ENCODE assay signal across 9 mouse cellular contexts in the genomic region with DNA sequence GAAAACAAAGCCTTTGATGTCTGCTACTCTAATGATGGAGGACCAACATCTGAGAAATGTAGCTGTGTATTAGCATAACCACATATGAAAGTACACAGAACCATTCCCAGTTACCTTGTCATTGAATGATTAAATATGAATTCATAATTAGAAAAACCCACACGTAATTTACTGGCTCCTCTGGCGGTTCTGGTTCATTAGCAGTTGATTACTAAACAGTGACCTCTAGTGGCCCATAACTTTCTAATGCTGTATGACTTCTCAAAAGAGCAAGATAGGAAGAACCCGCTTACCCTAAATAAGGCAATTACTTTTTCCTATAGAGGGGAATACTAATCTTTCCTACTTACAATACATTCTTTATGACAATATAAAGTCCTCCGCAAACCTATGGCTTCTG.
DNase-seq lines count a peak whose midpoint lies in the region; ATAC-seq and TF ChIP-seq lines count a peak whose summit lies in the region.
"Had no signal": no experiment of that assay in that cellular context is flagged by ENCODE, and none has a peak within 500 bp of the region (broad histone marks: within the 10 kb centered on the region; RNA-seq: fewer than 3 reads in every experiment).

No protein-coding gene starts in this region.

- no peak for ATAC-seq in forebrain, embryonic 14.5 days
- peak; percentile 80 for ATAC-seq in megakaryocyte progenitor cell, adult 5-6 weeks (replicated peaks; ENCODE audit: poor library complexity)

- DNase-seq in forebrain, embryonic 14.5 days (ENCODE audit: low spot score), result peak; percentile 82
- no peak for DNase-seq in forebrain, embryonic 10.5 days (ENCODE audit: extremely low spot score, low spot score)
- DNase-seq in left cerebral cortex, adult 2 months (ENCODE audit: extremely low spot score in 1 of 2, low spot score in 2 of 2), result no peak
- no peak for DNase-seq in left cerebral cortex, postnatal 36 days (ENCODE audit: low spot score in 2 of 2)
- DNase-seq in ZHBTc4 (ENCODE audit: low read depth, low spot score), result peak; percentile 20
- DNase-seq in right cerebral cortex, postnatal 14 days, result no peak
- no peak for DNase-seq in urinary bladder, postnatal 14 days (ENCODE audit: low spot score)

- no peaks in the 10 kb centered on the region for H3K36me3 ChIP-seq in forebrain, embryonic 14.5 days (ENCODE audit: control insufficient read depth, insufficient read depth, low read length)
- no peaks in the 10 kb centered on the region for H3K36me3 ChIP-seq in forebrain, embryonic 10.5 days (replicated peaks)
- H3K36me3 ChIP-seq: liver, embryonic 15.5 days had no signal

- peak; percentile 68 for TF ChIP-seq CTCF in left cerebral cortex, adult 2 months (IDR thresholded peaks at IDR 0.05)

- intact Hi-C loops in left cerebral cortex, adult 2 months (cut with DNase I), result loop anchor here (1.0 to 5.0 kb wide), 4 partner anchors 271 to 1405 kb away; no protein-coding TSS in a partner anchor
- intact Hi-C loops in left cerebral cortex, postnatal 36 days (cut with DNase I), result loop anchor here (2.0 to 5.0 kb wide), 2 partner anchors 270 to 306 kb away; no protein-coding TSS in a partner anchor

- no peaks in the 10 kb centered on the region for H3K9me3 ChIP-seq in forebrain, embryonic 14.5 days (replicated peaks; ENCODE audit: control insufficient read depth, low read length)
- no peaks in the 10 kb centered on the region for H3K9me3 ChIP-seq in forebrain, embryonic 10.5 days
- H3K9me3 ChIP-seq: liver, embryonic 15.5 days had no signal

- no peak overlapping the region for H3K27ac ChIP-seq in forebrain, embryonic 14.5 days (ENCODE audit: low read depth, low read length)
- H3K27ac ChIP-seq in forebrain, embryonic 10.5 days, result no peak overlapping the region
- no peak overlapping the region for H3K27ac ChIP-seq in left cerebral cortex, adult 2 months
- H3K27ac ChIP-seq: liver, embryonic 15.5 days had no signal

- no peak overlapping the region for H3K9ac ChIP-seq in forebrain, embryonic 14.5 days (ENCODE audit: low read length)
- H3K9ac ChIP-seq: liver, embryonic 15.5 days had no signal

- WGBS in forebrain, embryonic 14.5 days, result 25% methylated on average over 4 of the region's 4 CpGs
- 37% methylated on average over 4 of the region's 4 CpGs for WGBS in forebrain, embryonic 10.5 days

- H3K4me1 ChIP-seq in forebrain, embryonic 14.5 days (ENCODE audit: control insufficient read depth, insufficient read depth, low read length), result no peaks in the 10 kb centered on the region
- H3K4me1 ChIP-seq in forebrain, embryonic 10.5 days, result no peaks in the 10 kb centered on the region
- H3K4me1 ChIP-seq: liver, embryonic 15.5 days had no signal

- H3K4me2 ChIP-seq in forebrain, embryonic 14.5 days (ENCODE audit: low read length), result no peak overlapping the region
- H3K4me2 ChIP-seq: liver, embryonic 15.5 days had no signal

- no peak overlapping the region for H3K4me3 ChIP-seq in forebrain, embryonic 14.5 days (ENCODE audit: low read depth, low read length)
- no peak overlapping the region for H3K4me3 ChIP-seq in forebrain, embryonic 10.5 days
- no peak overlapping the region for H3K4me3 ChIP-seq in left cerebral cortex, adult 2 months
- H3K4me3 ChIP-seq: liver, embryonic 15.5 days had no signal

- H3K27me3 ChIP-seq in forebrain, embryonic 14.5 days (replicated peaks; ENCODE audit: control insufficient read depth, insufficient read depth, low read length), result no peaks in the 10 kb centered on the region
- H3K27me3 ChIP-seq in forebrain, embryonic 10.5 days (ENCODE audit: poor library complexity, severe bottlenecking), result no peaks in the 10 kb centered on the region
- H3K27me3 ChIP-seq: liver, embryonic 15.5 days had no signal

Comparison
In these comparisons a context has a peak if more than half of its experiments do, and no peak if none do; other contexts are left out.
1. DNase-seq: peak in forebrain, embryonic 14.5 days (single experiment) and ZHBTc4 (single experiment); none in forebrain, embryonic 10.5 days (single experiment), left cerebral cortex, adult 2 months (0 of 2), left cerebral cortex, postnatal 36 days (0 of 2), right cerebral cortex, postnatal 14 days (single experiment) and urinary bladder, postnatal 14 days (single experiment).